Mouse (Mus musculus): ENCODE measurements around the gene Stk10.

Gene Stk10

DNA sequence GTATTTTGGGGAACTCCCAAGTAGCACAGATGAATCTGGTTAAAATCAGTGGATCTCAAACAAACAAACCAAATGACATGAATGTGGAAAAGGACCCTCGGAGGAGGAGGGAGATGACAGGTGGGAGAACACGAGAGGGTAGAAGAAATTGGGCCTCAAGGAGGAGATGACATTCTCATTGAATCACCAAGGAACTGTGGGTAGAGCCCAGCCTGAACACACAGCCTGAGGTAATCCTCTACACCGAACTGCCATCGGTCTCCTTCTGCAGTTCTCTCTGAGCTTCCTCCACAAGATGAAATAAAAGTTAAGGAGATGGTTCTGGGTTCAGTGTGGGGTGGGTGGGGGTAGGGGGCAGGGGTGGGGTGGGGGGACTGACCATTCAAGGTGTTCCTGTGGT is 6.1 kb upstream of the Stk10 start:
- no peak for DNase-seq

DNA sequence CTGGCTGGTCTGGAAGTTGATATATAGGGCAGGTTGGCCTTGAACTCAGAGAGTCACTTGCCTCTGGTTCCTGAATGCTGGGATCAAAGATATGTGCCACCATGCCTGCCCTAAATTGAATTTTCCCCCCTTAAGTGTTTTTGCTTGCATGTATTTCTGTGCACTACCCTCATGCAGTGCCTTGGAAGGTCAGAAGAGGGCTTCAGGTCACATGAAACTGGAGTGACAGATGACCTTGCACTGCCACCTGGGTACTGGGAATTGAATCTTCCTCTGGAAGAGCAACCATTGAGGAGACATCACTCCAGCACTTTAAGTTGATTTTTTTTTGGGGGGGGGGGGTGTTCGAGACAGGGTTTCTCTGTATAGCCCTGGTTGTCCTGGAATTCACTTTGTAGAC is 3.0 kb upstream of the Stk10 start:
- no peak for DNase-seq

DNA sequence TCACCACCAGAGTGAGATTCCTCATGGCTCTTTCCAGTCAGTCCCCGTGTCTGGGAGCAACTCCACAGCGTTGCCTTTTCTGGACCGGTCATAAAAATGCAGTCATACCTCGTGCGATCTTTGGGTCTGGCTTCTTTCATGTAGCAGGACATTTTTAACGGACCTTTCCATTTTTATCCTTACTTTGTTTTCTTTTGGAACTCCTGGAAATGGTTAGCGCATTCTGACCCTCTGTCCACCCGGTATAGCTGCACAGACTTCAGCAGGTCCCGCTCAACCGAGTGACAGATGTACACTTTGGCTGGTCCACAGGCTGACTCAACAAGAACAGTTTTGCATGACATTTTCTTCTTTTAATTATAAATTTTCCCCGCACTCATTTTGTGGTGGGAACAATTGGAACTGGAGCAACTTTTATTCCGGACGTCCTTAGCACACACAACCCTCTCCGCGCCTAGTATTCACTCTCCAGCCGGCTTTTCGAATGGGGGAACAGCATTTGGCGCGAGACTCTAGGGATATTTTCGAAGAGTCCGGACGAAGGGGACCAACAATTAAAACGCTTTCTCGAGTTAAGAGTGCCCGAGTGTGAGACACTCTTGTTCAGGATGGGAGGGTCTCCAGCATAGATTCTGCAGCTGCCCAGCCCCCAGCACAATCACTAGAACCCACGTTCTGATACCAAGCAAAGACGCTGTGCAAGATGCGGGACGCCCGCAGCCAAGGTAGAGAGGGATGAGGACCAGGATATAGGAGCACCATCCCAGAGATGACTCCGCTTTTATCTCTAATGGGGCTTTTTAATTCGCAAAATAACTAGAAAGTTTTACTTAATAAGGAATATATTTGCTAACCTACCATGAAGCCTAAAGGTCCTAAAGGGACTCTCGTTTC is 987 bp upstream of the Stk10 start, which contains the start of gene Efcab9:
Efcab9 (minus strand) TSS at position 211 of the 894 bp plus-strand sequence.
- DNase-seq, result peak; percentile 33

DNA sequence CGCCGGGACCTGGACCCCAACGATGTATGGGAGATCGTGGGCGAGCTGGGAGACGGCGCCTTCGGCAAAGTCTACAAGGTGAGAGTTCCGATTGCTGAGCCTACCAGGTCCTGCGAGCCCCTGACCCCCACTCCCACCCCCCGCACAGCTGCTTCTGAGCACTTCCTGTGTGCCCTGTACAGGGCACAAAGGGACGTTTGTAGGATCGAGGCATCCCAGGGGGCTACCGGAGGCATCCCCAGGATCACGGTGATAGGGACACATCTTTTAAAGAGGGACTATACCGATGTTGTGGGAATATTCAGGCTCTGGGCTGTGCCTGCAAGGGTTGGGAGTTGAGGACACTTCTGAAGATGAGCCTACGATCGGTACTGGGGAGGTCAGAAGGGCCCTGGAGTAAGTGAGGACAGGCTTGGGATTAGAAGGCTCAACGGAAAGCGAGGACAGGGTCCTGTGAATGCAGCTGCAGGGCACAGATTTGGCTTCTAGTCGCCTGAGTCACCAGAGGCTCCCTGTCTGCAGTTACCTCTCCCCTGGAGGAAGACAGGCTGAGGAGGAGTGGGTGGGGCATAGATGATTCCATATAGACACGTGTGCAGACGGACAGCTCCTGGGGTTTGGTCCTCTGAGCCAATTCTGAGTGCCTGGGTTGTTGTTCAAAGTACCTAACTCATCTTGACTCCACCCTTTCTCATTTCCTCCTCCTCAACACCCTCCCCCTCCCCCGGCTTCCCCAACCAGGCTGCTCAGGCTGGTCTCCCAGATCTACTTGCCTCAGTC is 567 bp downstream of the Stk10 start:
- DNase-seq, result peak; percentile 53

DNA sequence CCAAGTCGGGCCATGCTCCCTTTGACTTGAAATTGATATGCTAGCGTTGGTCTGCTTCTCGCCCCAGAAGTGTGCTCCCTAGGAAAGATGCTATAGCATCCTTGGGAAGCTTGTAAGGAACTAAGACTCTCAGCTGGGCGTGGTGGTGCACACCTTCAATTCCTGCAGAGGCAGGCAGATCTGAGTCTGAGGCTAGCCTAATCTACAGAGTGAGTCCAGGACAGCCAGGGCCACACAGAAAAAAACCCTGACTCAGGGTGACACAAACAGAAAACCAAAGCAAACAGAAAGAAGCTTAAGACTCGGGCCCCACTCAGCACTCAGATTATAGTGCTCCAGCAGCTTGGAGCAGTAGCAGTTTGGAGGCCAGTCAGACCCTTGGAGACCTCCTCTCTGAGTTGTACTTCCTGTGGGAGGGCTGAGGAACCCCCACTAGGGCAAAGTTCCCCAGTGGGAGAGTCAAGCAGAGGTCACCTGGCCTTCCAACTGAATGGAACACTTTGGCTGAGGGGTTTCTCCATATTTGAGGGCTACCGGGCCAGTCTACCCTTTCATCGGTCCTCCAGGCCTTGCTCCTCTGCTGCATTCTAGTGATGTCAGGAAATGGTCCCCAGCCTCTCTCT is 1.5 kb downstream of the Stk10 start:
- no peak for DNase-seq

DNA sequence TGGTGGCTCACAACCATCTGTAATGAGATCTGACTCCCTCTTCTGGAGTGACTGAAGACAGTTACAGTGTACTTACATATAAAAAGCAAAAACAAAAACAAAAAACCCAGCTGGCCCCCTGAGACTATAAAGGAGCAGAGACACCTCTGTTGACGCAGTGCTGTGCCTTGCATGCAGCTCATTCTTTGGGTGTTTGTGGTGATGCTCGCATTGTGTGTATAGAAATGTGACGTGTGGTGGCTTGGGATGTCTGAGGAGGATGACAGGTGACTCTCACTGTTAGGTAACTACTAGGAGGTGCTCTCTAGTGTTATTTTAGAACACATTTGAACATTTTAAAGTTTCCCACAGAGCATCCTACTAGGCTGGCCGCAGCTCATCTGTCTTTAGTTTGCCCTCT is 2.5 kb downstream of the Stk10 start:
- DNase-seq, result no peak

DNA sequence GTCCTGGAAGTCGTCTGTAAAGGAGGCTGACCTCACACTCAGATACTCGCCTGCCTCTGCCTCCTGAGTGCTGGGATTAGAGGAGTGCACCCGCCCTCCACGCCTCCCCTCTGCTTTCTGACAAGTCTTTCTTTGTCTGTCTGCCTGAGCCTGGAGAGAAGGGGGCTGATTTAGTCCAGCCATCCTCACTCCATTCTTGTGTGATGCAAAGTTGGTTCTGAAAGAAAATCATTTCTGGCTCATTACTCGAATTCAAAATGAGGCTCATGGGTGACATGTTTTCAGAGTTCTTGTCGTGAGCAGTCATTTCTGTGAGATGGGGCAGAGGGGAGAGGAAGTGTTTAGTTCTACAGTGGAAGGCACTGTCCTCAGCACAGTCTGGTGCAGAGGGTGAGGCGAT is 3.8 kb downstream of the Stk10 start:
- DNase-seq, result peak; percentile 84

DNA sequence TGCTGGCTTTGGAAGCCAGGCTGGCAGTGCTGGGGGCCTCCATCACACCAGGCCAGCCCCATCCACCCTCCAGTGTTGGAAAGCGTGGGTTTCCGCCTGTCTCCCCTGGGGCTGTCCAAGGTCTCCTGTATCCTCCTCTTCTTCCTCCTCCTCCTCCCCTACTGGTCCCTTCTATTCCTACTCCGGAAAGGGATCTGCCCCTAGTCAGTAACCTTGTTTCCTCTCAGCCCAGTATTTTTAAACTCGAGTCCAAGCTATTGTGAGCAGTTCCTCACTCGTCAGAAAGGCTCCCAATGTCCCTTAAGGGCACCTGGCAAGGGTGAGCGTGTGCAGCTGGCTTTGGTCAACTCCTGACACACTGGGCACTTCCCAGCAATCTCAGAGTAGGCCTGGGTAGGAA is 5.3 kb downstream of the Stk10 start:
- no peak for DNase-seq

DNA sequence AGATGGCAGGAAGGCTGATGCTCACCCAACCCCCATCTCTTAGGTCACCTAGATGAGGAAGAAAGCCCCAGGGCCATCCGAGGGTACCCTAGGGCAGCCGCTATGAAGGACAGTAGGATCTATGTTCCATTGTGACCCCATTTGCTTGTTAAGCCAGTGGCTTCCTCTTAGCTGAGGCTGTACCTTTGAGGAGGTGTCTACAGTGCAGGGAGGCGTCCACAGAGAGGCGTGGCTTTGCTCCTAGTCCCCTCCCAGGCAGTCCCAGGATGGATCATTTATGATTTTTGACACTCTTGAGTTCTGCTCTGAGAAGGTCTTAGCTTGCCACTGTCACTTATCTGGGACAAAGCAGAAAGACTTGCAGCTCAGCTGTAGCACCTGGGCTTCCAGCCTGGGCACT is 5.7 kb downstream of the Stk10 start:
- no peak for DNase-seq

DNA sequence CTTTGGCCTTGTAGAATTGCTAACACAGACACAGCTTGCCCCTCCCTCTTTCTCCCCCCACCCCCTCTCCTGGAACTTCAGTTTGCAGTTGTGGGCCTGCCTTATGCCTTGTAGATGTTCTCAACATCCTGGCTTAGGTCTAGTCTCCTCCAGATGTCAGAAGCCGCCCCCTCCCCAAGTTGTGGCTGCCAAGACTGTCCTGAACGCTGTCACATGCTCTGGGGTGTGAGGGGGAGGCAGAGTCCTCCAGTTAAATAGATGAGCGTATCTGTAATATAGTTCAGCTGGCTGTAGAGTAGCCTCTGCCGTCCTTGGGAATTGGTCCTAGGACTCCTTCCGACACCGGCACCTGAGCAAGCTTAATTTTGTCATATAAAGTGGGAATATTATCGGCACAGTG is 6.6 kb downstream of the Stk10 start:
- no peak for DNase-seq

DNA sequence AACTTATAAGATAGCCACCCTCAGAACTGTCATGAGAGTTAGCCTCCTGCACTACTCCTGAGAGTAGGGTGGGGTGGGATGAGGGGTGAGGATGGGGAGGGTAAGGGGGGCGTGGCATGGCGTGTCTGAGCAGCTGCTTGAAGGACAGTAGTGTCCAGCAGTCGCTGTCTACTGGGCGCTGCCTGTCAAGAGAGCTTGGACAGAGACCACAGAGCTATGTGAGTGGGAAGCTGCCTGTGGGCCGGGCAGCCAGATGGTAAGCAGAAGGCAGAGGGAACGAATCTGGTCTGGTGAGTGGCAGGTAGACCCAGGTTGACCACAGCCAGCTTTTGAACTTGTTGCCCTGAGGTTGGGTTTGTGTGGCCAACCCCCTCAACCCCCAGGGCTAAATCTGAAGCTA is 7.4 kb downstream of the Stk10 start:
- no peak for DNase-seq

DNA sequence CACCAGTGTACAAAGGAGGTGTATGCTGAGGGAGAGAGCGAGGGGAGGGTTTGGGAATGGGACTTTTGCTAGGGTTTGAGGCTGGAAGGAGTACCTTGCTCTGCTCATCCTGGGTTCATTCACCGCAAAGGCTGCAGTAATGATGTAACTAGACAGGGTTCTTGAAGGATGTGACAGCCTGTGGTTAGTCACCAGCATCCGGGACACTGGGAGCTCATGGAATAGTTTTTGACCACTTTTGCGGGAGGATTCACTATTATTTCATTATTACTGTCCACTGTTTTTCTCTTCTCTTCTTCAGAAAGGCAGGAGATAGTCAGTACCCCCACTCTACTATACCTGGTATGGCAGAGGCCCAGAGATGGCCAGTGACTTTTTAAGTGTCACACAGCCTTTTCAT is 9.1 kb downstream of the Stk10 start:
- DNase-seq, result no peak

DNA sequence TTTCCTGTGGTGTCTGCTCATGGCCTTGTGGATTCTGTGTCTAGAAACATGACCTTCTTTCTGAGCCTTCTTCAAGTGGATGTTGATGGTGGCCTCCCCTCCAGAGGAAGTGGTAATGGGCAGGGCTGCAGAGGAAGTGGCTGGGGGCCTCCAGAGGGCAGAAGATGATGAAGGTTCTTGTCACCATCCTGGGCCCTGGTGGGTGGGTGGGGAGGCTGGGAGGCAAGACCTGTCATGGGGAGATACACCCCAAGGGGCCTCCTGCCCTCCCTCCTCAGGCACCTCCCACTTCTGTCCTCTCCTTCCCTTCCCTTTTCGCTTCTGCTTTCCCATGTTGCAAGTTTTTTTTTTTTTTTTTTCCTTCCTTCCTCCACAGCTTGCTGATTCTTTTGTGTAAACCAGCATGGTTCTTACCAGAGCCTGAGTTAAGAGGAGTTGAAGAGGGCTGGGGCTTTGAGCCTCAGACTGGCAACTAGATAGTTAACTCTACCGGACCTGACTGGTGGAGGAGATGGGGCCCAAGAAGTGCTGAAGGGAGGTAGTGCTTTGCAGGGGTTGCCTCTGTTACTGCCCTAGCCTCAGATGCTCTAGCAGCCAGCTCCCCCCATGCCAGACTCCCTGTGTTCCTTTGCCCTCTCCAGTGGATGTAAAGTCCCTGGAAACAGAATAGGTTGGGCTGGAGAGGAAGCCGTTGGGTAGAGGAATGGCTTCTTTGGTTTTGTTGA is 9.7 kb downstream of the Stk10 start:
- no peak for DNase-seq

DNA sequence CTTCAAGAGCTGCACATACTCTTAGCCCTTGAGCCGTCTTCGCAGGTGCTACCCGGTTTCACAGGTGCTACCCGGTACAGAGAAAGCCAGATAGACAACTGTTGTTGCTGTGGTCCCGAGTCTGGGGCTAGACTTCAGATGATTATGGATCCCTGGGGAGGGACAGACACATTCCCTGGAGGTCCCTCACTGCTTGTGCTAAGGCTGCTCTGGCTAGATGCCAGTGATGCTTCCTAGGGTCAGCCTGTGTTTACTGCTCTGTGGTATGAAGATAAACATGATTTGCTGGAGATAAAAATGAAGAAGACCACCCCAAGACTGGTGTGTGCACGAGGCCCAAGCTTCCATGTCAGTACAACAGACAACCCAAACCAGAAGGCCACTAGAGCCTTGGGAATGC is 10.9 kb downstream of the Stk10 start:
- no peak for DNase-seq

DNA sequence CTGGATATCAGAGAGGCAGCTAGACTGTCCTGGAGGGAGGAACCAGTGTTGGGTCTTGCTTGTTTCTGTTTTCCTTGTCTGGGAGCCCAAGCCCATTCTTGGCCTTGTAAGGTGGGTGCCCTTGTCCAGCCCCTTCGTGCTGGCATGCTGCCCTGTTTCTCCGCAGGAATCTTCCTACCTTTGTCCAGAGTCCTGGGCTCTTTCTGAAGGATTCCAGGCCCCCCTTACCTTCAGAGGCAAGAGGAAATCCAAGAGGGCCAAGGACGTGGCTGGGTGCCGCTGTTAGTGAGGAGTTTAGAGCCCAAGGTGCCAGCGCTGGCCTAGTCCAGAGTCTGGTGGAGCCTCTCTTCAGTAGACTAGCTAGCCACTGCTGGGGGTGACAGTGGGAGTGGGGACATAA is 11.4 kb downstream of the Stk10 start:
- DNase-seq, result no peak

DNA sequence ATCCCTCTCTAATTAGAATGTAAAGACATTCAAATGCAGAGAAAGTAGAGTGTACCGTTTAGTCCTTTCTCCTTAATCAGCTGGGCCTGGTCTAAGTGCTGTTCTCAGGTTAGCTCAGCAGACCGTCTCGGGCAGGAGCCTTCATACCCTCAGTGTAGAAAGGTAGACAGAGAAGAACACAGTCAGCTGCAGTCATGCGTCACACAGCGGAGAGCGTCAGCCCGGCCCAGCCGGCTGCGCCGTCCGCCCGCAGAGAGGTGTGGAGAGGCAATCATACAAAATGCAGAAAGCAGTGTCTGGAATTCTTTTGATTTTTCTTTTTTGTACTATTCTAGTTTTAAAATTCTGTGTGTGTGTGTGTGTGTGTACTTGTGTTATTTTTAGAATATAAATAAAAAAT is 12.5 kb downstream of the Stk10 start:
- DNase-seq, result no peak

DNA sequence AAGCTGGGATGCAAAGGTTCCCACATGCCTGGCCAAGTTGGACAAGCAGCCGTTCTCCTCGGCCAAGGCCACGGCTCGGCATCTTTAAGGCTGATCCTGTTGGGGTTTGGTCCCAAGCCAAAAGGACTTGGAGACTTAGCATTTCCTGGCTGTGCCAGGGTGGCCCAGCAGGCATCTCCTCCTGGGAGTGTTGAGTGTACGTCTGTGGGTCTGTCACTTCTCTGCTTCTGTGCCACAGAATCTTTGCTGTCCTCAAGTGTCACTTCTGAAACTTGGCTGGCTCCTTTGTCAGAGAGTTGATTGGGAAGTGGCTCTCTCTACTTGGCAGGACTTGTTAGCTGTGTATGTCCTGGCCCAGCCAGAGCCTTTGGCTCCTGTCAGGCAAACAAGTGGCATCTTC is 13.4 kb downstream of the Stk10 start:
- DNase-seq, result no peak

DNA sequence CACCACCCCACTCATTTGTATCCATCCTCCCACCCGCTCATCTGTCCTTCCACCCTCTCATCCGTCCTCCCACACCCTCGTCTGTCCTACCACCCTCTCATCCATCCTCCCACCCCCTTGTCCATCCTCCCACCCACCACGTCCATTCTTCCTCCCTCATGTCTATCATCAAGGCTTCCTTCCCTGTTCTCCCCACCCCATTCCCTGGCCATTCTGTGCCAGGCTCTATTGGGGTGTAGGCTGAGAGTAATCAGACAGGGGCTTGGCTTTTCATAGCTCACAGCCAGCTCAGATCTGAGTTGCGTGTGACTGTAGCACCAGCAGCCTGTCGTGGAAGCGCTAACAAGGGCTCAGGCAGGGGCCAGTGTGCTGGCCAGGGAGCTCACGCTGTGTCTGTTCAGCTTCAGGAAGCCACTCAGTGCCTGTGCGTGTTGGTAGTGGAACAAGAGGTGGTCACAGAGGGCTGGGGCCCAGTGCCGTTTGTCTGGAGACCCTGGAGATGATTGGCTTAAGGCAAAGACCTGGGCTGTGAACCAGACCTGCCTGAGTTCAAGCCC is 14.4 kb downstream of the Stk10 start:
- no peak for DNase-seq

DNA sequence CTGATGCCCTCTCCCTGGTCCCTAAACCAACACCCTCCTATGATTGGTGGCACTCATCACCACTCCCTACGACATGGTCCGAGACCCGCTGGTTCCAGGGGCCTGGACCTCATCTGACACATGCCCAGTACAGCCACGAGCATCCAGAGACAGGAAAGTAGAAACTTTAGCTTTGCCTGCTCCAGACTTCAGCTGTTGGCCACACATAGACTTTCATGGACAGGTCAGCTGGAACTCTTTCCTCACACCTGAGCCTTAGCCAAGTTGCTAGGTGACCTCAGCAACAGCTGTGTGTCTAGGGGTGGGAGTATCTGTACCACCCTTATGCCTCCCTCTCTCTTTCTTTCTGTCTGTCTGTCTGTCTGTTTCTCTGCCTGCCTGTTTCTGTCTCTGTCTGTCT is 15.1 kb downstream of the Stk10 start:
- DNase-seq, result no peak

DNA sequence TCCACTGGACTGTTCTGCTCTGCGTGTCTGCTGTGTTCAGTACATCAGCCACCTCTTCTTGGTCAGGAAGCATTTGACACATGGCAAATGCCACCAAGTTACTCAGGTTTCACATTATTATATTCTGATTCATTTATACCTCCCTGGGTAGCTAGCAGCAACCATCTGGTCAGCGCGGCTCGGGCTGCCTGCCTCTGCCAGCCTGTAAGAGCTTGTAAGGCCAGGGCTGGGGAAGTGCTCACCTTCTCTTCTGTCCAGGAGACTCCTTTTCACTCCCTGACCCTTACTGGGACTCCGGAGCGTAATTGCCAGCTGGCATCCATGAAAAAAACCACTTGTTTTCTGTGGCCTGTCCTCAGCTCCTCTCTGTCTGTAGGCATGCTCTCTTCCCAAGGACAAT is 16.1 kb downstream of the Stk10 start:
- no peak for DNase-seq

DNA sequence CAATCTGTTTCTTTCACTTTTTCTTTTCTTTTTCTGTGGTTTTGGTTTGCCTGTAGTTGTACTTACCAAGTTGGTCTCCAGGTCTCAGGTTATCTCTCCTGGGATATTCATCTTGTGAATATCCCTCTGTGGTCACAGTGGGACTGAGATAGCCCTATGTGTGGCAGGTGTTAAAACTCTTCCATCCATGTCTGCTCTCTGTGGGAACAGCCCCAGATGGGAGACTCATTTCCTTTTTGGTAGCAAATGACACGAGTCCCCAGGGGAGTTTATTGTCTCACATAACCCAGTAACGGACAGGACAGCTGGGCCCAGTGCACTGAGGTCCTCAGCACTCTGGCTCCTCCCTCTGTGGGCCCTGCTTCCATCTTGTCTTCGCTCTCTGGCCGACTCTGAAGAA is 17.0 kb downstream of the Stk10 start:
- peak; percentile 75 for DNase-seq

DNA sequence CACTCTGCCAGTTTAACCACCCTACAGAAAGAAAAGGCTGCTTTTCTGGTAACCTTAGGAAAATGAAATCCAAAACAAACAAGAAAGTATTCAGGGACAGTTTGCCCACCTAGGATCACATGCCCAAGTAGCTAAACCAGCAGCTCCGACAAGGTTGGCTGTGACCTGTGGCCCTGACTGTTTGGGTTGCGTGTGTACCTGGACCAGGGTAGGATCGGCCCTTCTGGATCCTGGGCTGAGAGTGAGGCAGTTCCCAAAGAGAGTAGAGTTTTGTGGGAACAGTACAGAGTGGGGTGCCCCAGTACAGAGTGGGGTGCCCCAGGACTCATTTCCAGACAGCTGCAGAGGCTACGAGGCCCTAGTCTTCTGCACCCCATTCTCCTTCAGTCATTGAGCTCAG is 18.0 kb downstream of the Stk10 start:
- DNase-seq, result no peak

All from retina, postnatal 1 day (tissue).